32 mouse cellular contexts compared by ENCODE assay signal in the genomic region with DNA sequence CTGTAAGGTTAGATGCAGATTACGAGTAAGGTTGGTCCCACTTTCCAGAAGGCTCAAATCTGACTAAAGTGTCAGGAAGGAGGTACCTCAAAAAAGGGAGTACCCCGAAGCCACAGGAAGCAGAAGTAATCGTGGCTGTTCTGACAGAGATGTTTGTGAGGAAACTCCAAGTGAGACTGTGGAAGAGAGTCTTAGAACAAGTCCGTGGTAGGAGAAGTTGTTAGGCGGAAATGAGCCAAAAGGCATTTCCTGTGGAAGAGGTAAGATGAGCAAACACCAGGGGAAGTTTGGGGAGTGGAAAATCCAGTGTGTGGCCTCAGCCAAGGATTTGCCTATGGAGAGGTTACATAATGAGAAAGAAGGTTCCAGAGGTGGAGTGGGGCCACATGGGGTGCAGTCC. TPM values are rescaled to one million over a fixed set of nuclear protein-coding genes. Genes with fewer than 3 reads are reported as not detected.
DNase-seq lines count a peak whose midpoint lies in the region; ATAC-seq and TF ChIP-seq lines count a peak whose summit lies in the region.
"Had no signal": no experiment of that assay in that cellular context is flagged by ENCODE, and none has a peak within 500 bp of the region (broad histone marks: within the 10 kb centered on the region; RNA-seq: fewer than 3 reads in every experiment).

No protein-coding gene starts in this region.

- 0 out of 2 replicates have a peak, but pooled peaks cover 3% of the 10 kb centered on the region for H3K36me3 ChIP-seq in heart, adult 2 months (ENCODE audit: control insufficient read depth, insufficient read depth, low read length)
- peaks cover 8% of the 10 kb centered on the region for H3K36me3 ChIP-seq in forebrain, embryonic 12.5 days (replicated peaks)

- peak; percentile 82 for ATAC-seq in granulocyte monocyte progenitor cell, adult 5-6 weeks (replicated peaks; ENCODE audit: poor library complexity, severe bottlenecking)
- peak; percentile 57 for ATAC-seq in monocyte, adult 5-6 weeks (replicated peaks; ENCODE audit: insufficient number of reproducible peaks, low FRiP score, low TSS enrichment, poor library complexity, severe bottlenecking)
- no peak for ATAC-seq in forebrain, embryonic 12.5 days (ENCODE audit: low FRiP score)
- ATAC-seq: forebrain, embryonic 14.5 days; forebrain, postnatal 0 days; hindbrain, postnatal 0 days; inflammation-experienced regulatory T-cells, adult 6 months; intestine, embryonic 16.5 days; Patski had no signal

- 43% methylated on average over 5 of the region's 5 CpGs for WGBS in heart, adult 2 months
- WGBS in forebrain, embryonic 12.5 days = 83% methylated on average over 5 of the region's 5 CpGs

- H3K4me2 ChIP-seq in forebrain, embryonic 12.5 days = no peak overlapping the region
- H3K4me2 ChIP-seq: embryonic facial prominence, embryonic 13.5 days; heart, embryonic 12.5 days; heart, embryonic 15.5 days; hindbrain, embryonic 14.5 days had no signal

- no peaks in the 10 kb centered on the region for H3K9me3 ChIP-seq in forebrain, embryonic 12.5 days
- H3K9me3 ChIP-seq: embryonic facial prominence, embryonic 10.5 days; embryonic facial prominence, embryonic 13.5 days; G1E; heart, embryonic 12.5 days; heart, embryonic 15.5 days had no signal

- no peak overlapping the region for H3K4me3 ChIP-seq in heart, adult 2 months
- H3K4me3 ChIP-seq in forebrain, embryonic 12.5 days (replicated peaks) = no peak overlapping the region
- H3K4me3 ChIP-seq: embryonic facial prominence, embryonic 10.5 days; embryonic facial prominence, embryonic 13.5 days; erythroblast, embryonic 14.5 days; gastrocnemius, adult 2 months; heart, embryonic 12.5 days; heart, embryonic 15.5 days had no signal

- H3K9ac ChIP-seq in heart, adult 2 months (ENCODE audit: low read depth, low read length) = no peak overlapping the region
- H3K9ac ChIP-seq in forebrain, embryonic 12.5 days = no peak overlapping the region
- H3K9ac ChIP-seq: embryonic facial prominence, embryonic 13.5 days; forebrain, postnatal 0 days; heart, embryonic 12.5 days; heart, embryonic 15.5 days; hindbrain, embryonic 14.5 days had no signal

- no peak for TF ChIP-seq CTCF in heart, adult 2 months (IDR thresholded peaks at IDR 0.05)

- H3K27ac ChIP-seq in heart, adult 2 months = no peak overlapping the region
- H3K27ac ChIP-seq in forebrain, embryonic 12.5 days = no peak overlapping the region
- H3K27ac ChIP-seq: embryonic facial prominence, embryonic 10.5 days; embryonic facial prominence, embryonic 13.5 days; gastrocnemius, adult 2 months; heart, embryonic 15.5 days; hindbrain, embryonic 14.5 days; hindbrain, postnatal 0 days had no signal

- peak; percentile 24 for DNase-seq in heart, adult 8-10 months (ENCODE audit: low spot score)
- DNase-seq in heart, adult 2 months = no peak
- DNase-seq in lung, postnatal 25 days (ENCODE audit: low spot score) = no peak
- DNase-seq: adrenal gland, postnatal 10 days; adrenal gland, postnatal 36 days; B cell, adult 2 months; cerebellum, adult 18-20 months; cerebellum, adult 9-11 months; cerebellum, postnatal 25 days; embryo, embryonic 11 days; forebrain, postnatal 0 days; gastrocnemius, adult 2 months; gastrocnemius, postnatal 14 days; heart, postnatal 10 days; heart, postnatal 4 days; kidney, adult 18-20 months had no signal

- no peaks in the 10 kb centered on the region for H3K27me3 ChIP-seq in heart, adult 2 months (ENCODE audit: control insufficient read depth, insufficient read depth, low read length)
- no peaks in the 10 kb centered on the region for H3K27me3 ChIP-seq in forebrain, embryonic 12.5 days
- H3K27me3 ChIP-seq: CH12.LX; embryonic facial prominence, embryonic 13.5 days; heart, embryonic 12.5 days; heart, embryonic 15.5 days; Patski had no signal

- intact Hi-C loops in heart, adult 2 months (cut with DNase I) = no loop called here

- TF ChIP-seq EP300 in heart, adult 2 months (IDR thresholded peaks at IDR 0.05; ENCODE audit: insufficient read depth, low read depth, low read length) = no peak

- H3K4me1 ChIP-seq in heart, adult 2 months (ENCODE audit: control insufficient read depth, insufficient read depth, low read length) = peaks cover 5% of the 10 kb centered on the region
- H3K4me1 ChIP-seq in forebrain, embryonic 12.5 days = peaks cover 8% of the 10 kb centered on the region; the same call in 1 of the 2 replicates

- H3K79me2 ChIP-seq in heart, adult 2 months (replicated peaks; ENCODE audit: control insufficient read depth, insufficient read depth, low read length) = no peaks in the 10 kb centered on the region

- no peak for TF ChIP-seq POLR2A in heart, adult 2 months (IDR thresholded peaks at IDR 0.05; ENCODE audit: insufficient read depth, low read depth, low read length)

RNA-seq across cellular contexts. Expression of a gene that starts 11.7 kb away (rescaled TPM):
- total RNA-seq in heart, adult 8-10 months (2022) = 10 to 100 TPM; 24.4 to 27.9 (median 25.5) TPM
- 10 to 100 TPM; 27.7 to 28.3 TPM for total RNA-seq in heart, adult 2 months (2021)
- 28.1 and 32.9 TPM in 2 replicates for polyA plus RNA-seq in heart, adult 2 months (2012; rRNA removed)
- 40.0 and 68.6 TPM in 2 replicates for total RNA-seq in granulocyte monocyte progenitor cell, adult 5-6 weeks (2014; fragmentation: Nextera tagmentation)
- 28.4 and 36.2 TPM in 2 replicates for total RNA-seq in granulocyte monocyte progenitor cell, adult 5-6 weeks (2017)
- 11.1 to 17.7 TPM (median 12.7 TPM) in 3 replicates for total RNA-seq in monocyte, adult 5-6 weeks (2017)
- 40.4 and 41.7 TPM in 2 replicates for polyA plus RNA-seq in forebrain, embryonic 12.5 days (2016; fragmentation: Nextera tagmentation; extraction: Ambion mirVana)

RNA-seq across cellular contexts. Expression of a gene that starts 16.9 kb away (rescaled TPM):
- total RNA-seq in heart, adult 8-10 months (2022) = 1 to 10 TPM; 4.5 to 9.7 (median 5.7) TPM
- 1 to 10 TPM; 4.3 to 5.7 TPM for total RNA-seq in heart, adult 2 months (2021)
- 4.2 and 5.5 TPM in 2 replicates for polyA plus RNA-seq in heart, adult 2 months (2012; rRNA removed)
- total RNA-seq in granulocyte monocyte progenitor cell, adult 5-6 weeks (2014; fragmentation: Nextera tagmentation) = 7.7 and 13.9 TPM in 2 replicates
- total RNA-seq in granulocyte monocyte progenitor cell, adult 5-6 weeks (2017) = 4.1 and 4.2 TPM in 2 replicates
- not detected in 3 replicates for total RNA-seq in monocyte, adult 5-6 weeks (2017)
- 47.1 and 57.7 TPM in 2 replicates for polyA plus RNA-seq in forebrain, embryonic 12.5 days (2016; fragmentation: Nextera tagmentation; extraction: Ambion mirVana)
- polyA plus RNA-seq: inflammation-experienced regulatory T-cells, adult 6 months had no signal

RNA-seq across cellular contexts. Expression of a gene that starts 18.5 kb away (rescaled TPM):
- total RNA-seq in heart, adult 8-10 months (2022) = 10 to 100 TPM; 28.6 to 34.4 (median 32.5) TPM
- 10 to 100 TPM; 31.9 to 34.9 TPM for total RNA-seq in heart, adult 2 months (2021)
- 20.4 and 22.4 TPM in 2 replicates for polyA plus RNA-seq in heart, adult 2 months (2012; rRNA removed)
- 62.0 and 78.5 TPM in 2 replicates for total RNA-seq in granulocyte monocyte progenitor cell, adult 5-6 weeks (2014; fragmentation: Nextera tagmentation)
- 66.8 and 72.4 TPM in 2 replicates for total RNA-seq in granulocyte monocyte progenitor cell, adult 5-6 weeks (2017)
- total RNA-seq in monocyte, adult 5-6 weeks (2017) = 49.3 to 72.8 TPM (median 58.3 TPM) in 3 replicates
- polyA plus RNA-seq in forebrain, embryonic 12.5 days (2016; fragmentation: Nextera tagmentation; extraction: Ambion mirVana) = 193 and 199 TPM in 2 replicates
